Mouse (Mus musculus) embryonic facial prominence, embryonic 14.5 days (tissue): ENCODE measurements at regions not wholly inside any gene's neighbourhood (a gene's known extent, or its start where the extent isn't known, plus 50 kb on each side); places are given as distances from the start of the nearest gene placed in this dataset.

ENCODE experiments used
- ATAC-seq: fragments of 200-750 bp; cut with Nextera tagmentation; 2 replicates; pipeline ENCODE4 v1.8.0; 2017; ENCODE audit warnings: low read depth, moderate number of reproducible peaks, moderate TSS enrichment
- DNase-seq: peaks from one replicate; pipeline ENCODE4 v3.0.0-alpha.2; 2015; ENCODE audit warnings: low spot score
- H3K27ac ChIP-seq: fragments of 300-500 bp; sonication (generic); replicated peaks from 2 replicates; pipeline ENCODE4 v1.5.1; 2014; ENCODE audit warnings: low read depth, mild to moderate bottlenecking, low read length, moderate library complexity
- H3K27me3 ChIP-seq: fragments of 300-500 bp; sonication (generic); replicated peaks from 2 replicates; pipeline ENCODE4 v1.6.1; 2014; ENCODE audit warnings: low read length; ENCODE audit not compliant: control insufficient read depth, insufficient read depth
- H3K36me3 ChIP-seq: fragments of 300-500 bp; sonication (generic); 2 replicates; pipeline ENCODE4 v1.6.1; 2014; ENCODE audit warnings: low read length, mixed read lengths; ENCODE audit not compliant: control insufficient read depth, insufficient read depth
- H3K4me1 ChIP-seq: fragments of 300-500 bp; sonication (generic); 2 replicates; pipeline ENCODE4 v1.6.1; 2014; ENCODE audit warnings: antibody characterized with exemption, low read length; ENCODE audit not compliant: control insufficient read depth, insufficient read depth
- H3K4me2 ChIP-seq: fragments of 300-500 bp; sonication (generic); 2 replicates; pipeline ENCODE4 v1.6.1; 2014; ENCODE audit warnings: low read depth, mild to moderate bottlenecking, low read length, moderate library complexity, mixed read lengths
- H3K4me3 ChIP-seq: fragments of 300-500 bp; sonication (generic); 2 replicates; pipeline ENCODE4 v1.5.1; 2014; ENCODE audit warnings: low read depth, mild to moderate bottlenecking, low read length
- H3K9ac ChIP-seq: fragments of 300-500 bp; sonication (generic); 2 replicates; pipeline ENCODE4 v1.6.1; 2014; ENCODE audit warnings: low read depth, mild to moderate bottlenecking, low read length, moderate library complexity, mixed read lengths
- H3K9me3 ChIP-seq: fragments of 300-500 bp; sonication (generic); 2 replicates; pipeline ENCODE4 v1.6.1; 2016; ENCODE audit warnings: low read length; ENCODE audit not compliant: control insufficient read depth
- WGBS: fragments of 180-500 bp; shearing (Covaris S2); extraction: QIAGEN DNeasy Blood & Tissue Kit; methylation state at CpG from one replicate; pipeline ENCODE4 v1.1.7; 2014; 5-methylcytosine and 5-hydroxymethylcytosine counted together

GRCm38 (mm10) chr3:134390472-134391336 lies 154.4 kb downstream of the Cxxc4 start:
- no peaks in the 10 kb centered on the region for H3K9me3 ChIP-seq
- WGBS: 66% methylated on average over 4 of the region's 4 CpGs
- H3K4me3 ChIP-seq: no peak overlapping the region
- DNase-seq (peak; percentile 28), ATAC-seq (no peak; the same call in 1 of the 2 replicates)
- H3K9ac ChIP-seq: no peak overlapping the region
- no peaks in the 10 kb centered on the region for H3K36me3 ChIP-seq
- no peak overlapping the region for H3K27ac ChIP-seq
- no peaks in the 10 kb centered on the region for H3K27me3 ChIP-seq
- H3K4me2 ChIP-seq: no peak overlapping the region
- no peaks in the 10 kb centered on the region for H3K4me1 ChIP-seq

DNA sequence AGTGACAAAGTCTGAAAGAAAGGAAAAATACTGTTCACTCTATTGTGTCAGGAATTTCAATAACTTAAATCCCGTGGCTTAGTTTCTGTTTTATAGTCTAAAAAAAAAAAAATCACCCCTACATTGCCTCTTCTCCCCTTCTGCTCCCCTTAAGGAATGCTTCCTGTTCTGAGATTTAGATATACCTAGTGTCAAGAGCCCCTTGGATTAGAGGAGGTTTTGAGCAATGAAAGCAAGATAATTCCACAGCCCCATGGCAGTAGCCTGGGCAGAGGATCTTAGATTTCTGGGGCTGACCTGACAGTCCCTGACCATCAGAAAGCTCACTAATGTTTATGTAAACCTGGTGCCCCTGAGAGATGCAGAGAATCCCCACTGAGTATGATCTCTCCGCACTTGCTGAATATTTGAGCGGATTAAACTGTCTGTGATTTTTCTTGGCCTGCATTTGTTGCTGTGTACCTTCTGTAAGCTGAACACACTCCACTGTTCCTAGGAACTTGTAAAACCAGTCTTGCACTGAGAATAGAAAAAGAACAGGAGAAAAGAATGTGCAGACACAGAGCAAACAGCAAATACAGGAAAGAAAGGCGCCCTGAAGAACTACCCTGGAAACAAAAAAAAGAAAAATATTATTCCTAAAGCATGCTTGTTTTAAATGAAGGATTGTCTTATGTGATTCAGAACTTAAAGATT lies 164.3 kb downstream of the Cxxc4 start:
- Histone ChIP-seq H3K4me3 (no peak overlapping the region), H3K36me3 (no peaks in the 10 kb centered on the region), H3K9ac (no peak overlapping the region), H3K9me3 (no peaks in the 10 kb centered on the region), H3K4me1 (no peaks in the 10 kb centered on the region), H3K4me2 (no peak overlapping the region), H3K27me3 (no peaks in the 10 kb centered on the region), H3K27ac (no peak overlapping the region; the same call in 1 of the 2 replicates)
- WGBS: 43% methylated on average over 4 of the region's 4 CpGs
- ATAC-seq (peak; percentile 86; the same call in 1 of the 2 replicates), DNase-seq (peak; percentile 69)

DNA sequence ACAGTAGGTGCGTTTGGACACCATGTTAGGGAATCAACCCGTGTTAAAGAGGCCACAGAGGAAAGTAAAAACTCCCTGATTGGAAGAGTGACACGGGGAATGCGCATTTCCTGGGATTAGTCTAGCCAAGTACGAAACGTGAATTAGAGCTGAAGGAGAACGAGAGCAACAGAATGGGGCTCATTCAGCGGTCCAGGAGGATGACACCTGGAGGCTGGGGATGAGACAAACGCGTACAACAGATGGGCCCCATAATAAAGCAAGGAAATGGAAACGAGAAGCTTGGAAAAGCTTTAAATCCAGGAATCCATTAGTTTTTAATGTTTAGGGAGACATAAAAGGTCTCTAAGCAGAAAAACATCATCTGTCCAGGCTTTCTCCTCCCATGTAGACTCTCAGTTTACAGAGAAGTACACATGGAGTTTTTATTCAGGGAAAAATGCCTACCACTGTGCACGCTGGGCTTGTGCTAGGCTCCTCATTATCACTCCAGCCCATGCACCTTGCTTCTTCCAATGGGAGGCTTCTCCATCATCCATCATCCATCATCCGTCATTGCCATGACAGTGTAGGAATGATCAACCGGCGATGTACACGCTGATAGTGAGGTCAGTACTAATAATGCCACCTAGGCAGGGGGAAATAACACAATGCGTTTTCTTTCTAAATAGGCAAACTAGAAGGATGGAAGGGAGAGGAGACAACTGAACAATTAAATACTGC lies 179.5 kb downstream of the Cxxc4 start:
- Histone ChIP-seq H3K36me3 (no peaks in the 10 kb centered on the region), H3K27me3 (no peaks in the 10 kb centered on the region), H3K4me1 (no peaks in the 10 kb centered on the region), H3K4me3 (no peak overlapping the region), H3K4me2 (no peak overlapping the region), H3K9ac (no peak overlapping the region), H3K9me3 (no peaks in the 10 kb centered on the region), H3K27ac (no peak overlapping the region)
- no peak for ATAC-seq
- 66% methylated on average over 17 of the region's 17 CpGs for WGBS
- DNase-seq: no peak

GRCm38 (mm10) chr3:134427633-134428032 lies 191.3 kb downstream of the Cxxc4 start:
- no peaks in the 10 kb centered on the region for H3K9me3 ChIP-seq
- H3K36me3 ChIP-seq: no peaks in the 10 kb centered on the region
- ATAC-seq (no peak), DNase-seq (peak; percentile 10)
- H3K9ac ChIP-seq: no peak overlapping the region
- H3K27ac ChIP-seq: no peak overlapping the region
- no peak overlapping the region for H3K4me2 ChIP-seq
- H3K4me3 ChIP-seq: no peak overlapping the region
- H3K4me1 ChIP-seq: no peaks in the 10 kb centered on the region
- H3K27me3 ChIP-seq: no peaks in the 10 kb centered on the region
- 64% methylated on average over 3 of the region's 3 CpGs for WGBS

DNA sequence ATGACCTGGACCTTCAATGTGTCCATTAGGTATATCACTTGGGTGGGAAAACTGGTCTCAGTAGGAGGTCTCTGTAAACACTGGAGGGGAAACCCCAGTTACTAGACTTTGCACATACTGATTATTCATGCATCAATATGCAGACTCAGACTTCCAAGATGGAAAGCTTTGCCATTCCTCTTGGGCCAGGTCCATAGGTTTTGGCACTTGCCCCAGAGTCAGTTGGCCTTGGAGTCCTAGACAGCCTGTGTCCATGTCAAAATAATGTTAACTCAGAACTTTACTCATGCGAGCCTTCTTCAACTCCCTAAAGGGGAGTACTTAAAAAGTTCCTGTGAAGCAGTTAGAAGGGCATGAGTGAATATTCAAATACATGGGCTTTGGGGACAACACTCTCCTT lies 230.3 kb downstream of the Cxxc4 start:
- DNase-seq (no peak), ATAC-seq (no peak)
- Histone ChIP-seq H3K27me3 (no peaks in the 10 kb centered on the region), H3K9me3 (no peaks in the 10 kb centered on the region), H3K4me3 (no peak overlapping the region), H3K36me3 (no peaks in the 10 kb centered on the region), H3K4me1 (no peaks in the 10 kb centered on the region), H3K27ac (no peak overlapping the region), H3K9ac (no peak overlapping the region), H3K4me2 (no peak overlapping the region)
- 82% methylated on average over 1 of the region's 1 CpGs for WGBS

DNA sequence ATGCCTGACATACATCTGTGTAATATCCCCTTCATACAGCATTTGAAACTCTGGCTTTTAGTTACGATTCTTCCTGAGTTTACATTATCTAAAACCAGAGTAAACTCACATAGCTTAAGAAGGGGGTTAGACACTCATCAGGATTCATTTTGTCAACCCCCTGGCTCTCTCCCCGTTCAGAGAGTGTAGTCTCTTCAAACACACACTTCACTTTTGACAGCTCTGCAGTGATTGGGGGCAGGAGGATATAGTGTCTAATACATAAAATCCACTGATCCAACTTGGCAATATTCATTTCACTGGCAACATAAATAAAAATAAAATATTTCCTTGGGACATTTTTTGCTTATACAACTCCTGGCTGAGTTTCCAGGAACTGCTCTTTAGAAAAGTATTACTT lies 251.0 kb downstream of the Cxxc4 start:
- ATAC-seq (0 out of 2 replicates have a peak, but pooled peaks have one; percentile 33), DNase-seq (peak; percentile 20)
- Histone ChIP-seq H3K9me3 (no peaks in the 10 kb centered on the region), H3K4me3 (no peak overlapping the region), H3K9ac (no peak overlapping the region), H3K27ac (no peak overlapping the region), H3K27me3 (no peaks in the 10 kb centered on the region), H3K4me1 (no peaks in the 10 kb centered on the region), H3K4me2 (no peak overlapping the region), H3K36me3 (no peaks in the 10 kb centered on the region)
- 48% methylated on average over 2 of the region's 2 CpGs for WGBS

DNA sequence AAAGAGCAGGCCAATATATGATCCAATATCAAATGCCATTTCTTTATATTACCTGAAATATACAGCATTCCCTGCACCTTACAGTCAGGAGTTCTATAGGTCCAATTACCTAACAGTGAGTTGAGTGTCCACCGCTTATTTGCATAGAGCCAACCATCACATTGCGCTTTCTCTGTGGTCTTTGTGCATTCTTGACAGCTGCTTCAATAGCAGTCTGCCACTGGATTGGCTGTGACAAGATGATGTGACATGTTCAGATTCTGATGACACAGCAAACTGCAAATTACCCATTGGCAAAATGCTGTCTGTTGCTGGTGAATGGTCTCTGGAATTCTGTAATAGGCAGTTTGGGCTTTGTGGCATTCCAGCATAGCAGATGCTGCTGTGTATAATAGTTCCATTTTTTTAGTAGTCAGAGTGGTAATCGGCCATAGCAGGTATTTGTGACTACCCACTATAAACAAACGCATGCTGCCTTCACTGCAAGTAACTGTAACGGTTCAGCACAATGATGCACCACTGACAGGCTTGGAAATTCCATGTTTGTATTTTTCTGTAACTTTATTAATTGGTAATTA lies 253.8 kb downstream of the Cxxc4 start:
- H3K4me1 ChIP-seq: no peaks in the 10 kb centered on the region
- no peak overlapping the region for H3K27ac ChIP-seq
- no peak for ATAC-seq
- no peaks in the 10 kb centered on the region for H3K9me3 ChIP-seq
- no peak overlapping the region for H3K4me3 ChIP-seq
- H3K4me2 ChIP-seq: no peak overlapping the region
- H3K27me3 ChIP-seq: no peaks in the 10 kb centered on the region
- no peaks in the 10 kb centered on the region for H3K36me3 ChIP-seq
- H3K9ac ChIP-seq: no peak overlapping the region
- 87% methylated on average over 5 of the region's 5 CpGs for WGBS
- DNase-seq: peak; percentile 4

GRCm38 (mm10) chr3:134509702-134510101 lies 273.4 kb downstream of the Cxxc4 start:
- no peak overlapping the region for H3K4me2 ChIP-seq
- no peaks in the 10 kb centered on the region for H3K36me3 ChIP-seq
- H3K9ac ChIP-seq: no peak overlapping the region
- ATAC-seq: no peak
- no peak overlapping the region for H3K27ac ChIP-seq
- H3K27me3 ChIP-seq: no peaks in the 10 kb centered on the region
- WGBS: 79% methylated on average over 6 of the region's 6 CpGs
- H3K4me3 ChIP-seq: no peak overlapping the region
- peaks cover 6% of the 10 kb centered on the region; the same call in 1 of the 2 replicates for H3K9me3 ChIP-seq
- H3K4me1 ChIP-seq: no peaks in the 10 kb centered on the region
- DNase-seq: no peak
